Mouse (Mus musculus): ENCODE measurements around the gene Pgap2.

DNA sequence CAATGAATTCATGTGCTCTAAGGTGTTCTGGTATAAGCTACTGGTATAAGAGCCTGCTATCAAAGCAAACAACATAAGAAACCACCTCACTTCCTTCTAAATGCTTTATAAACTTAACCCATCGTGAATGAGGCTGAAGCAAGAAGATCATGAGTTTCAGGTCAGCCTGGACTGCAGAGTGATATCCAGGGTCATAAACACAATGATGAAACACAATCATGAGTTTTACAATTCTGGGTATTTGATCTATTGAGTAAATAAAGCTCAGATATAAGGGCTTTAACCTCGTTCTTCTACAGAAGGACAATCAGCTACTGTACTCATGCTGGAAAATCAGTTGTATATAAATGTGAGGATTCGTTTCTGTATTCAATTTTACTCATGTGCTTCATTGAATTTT, 26.2 kb upstream of the Pgap2 start:
- TF ChIP-seq CTCF (IDR thresholded peaks at IDR 0.05; ENCODE audit: extremely low read depth, insufficient read depth, low read length) (no peak), POLR2A (IDR thresholded peaks at IDR 0.05; ENCODE audit: extremely low read depth, insufficient read depth, low read length) (no peak)
